Mouse (Mus musculus): ENCODE data around the gene Hoxa3. TPM values are rescaled to one million over a fixed set of nuclear protein-coding genes. Genes with fewer than 3 reads are reported as not detected.

The Hoxa3 gene
- polyA plus RNA-seq, 1 experiment from 2014 or later: 3.7 TPM

DNA sequence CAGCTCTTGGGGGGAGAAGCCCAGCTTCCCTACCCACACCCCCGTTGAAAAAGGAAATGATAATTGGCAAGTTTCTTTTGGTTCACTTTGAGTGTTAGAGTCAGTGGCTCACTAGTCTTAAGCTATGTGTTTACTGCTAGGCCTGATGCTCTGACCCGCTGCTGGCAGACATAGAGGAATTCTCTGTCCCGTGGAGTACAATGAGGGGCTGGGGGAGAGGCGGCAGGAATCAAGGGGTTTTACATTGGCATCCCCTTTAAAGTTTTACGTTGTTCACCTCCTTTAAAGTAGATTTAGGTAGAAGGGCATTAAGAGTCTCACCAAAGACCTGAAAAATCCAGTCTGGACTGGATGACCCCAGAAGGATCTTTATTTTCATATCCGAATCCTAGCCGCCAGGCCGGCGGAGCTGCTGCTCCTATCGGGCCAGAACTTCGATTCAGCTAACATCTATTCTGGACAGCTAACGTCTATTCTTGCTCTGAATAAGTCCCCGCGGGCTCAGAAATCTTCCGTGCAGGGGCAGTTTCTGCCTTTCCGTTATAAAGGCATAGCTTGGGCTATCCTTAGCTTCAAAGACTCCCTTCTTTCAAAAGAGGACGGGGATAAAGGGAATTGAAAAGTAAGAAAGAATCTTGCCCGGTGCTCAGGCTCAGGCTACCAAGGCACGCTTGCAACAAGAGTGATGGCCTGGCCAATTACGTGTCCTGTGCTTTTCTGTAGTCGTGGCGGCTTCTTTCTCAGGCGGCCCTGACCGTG, 39.1 kb upstream of the Hoxa3 start:
- no peak for DNase-seq (ENCODE audit: low spot score)
- Histone ChIP-seq H3K27me3 (ENCODE audit: insufficient read depth, poor library complexity, severe bottlenecking) (peaks cover 100% of the 10 kb centered on the region), H3K4me3 (no peak overlapping the region), H3K9me3 (no peaks in the 10 kb centered on the region), H3K36me3 (no peaks in the 10 kb centered on the region), H3K4me1 (peaks cover 20% of the 10 kb centered on the region), H3K27ac (no peak overlapping the region)
- WGBS: 2% methylated on average over 24 of the region's 24 CpGs

DNA sequence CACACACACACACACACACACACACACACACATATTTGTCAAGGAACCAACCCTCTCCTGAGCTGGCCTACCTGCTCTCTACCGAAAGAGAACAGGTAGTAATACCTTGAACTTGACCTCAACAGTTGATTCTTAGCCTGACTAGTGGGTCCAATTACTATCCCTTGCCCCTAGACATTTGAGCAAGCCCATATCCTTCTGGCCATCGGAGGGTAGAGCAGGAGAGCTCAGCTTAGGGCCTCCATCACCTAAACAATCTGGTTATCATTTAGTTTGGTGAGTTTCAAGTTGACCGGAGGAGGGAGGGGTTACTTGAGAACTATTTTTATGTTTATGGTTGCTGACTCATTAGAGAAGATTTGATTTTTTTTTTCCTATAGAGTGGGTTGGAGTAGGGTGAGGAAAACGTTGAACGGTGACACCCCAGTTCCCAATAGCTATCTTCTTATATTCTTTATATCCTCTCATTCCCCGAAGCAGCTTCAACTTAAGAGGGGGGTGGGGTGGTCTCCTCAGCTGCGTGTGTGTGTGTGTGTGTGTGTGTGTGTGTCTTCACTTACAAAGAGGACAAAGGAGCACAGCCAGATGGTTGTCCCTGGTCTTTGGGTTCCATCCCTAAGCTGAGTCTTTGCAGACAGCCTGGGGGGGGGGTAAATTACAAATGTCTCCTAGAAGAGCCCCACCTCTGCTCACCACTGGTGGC, 38.2 kb upstream of the Hoxa3 start:
- Histone ChIP-seq H3K4me3 (no peak overlapping the region), H3K36me3 (no peaks in the 10 kb centered on the region), H3K9me3 (no peaks in the 10 kb centered on the region), H3K27ac (no peak overlapping the region), H3K4me1 (peaks cover 20% of the 10 kb centered on the region), H3K27me3 (ENCODE audit: insufficient read depth, poor library complexity, severe bottlenecking) (peaks cover 100% of the 10 kb centered on the region)
- 10% methylated on average over 7 of the region's 7 CpGs for WGBS
- peak; percentile 51 for DNase-seq (ENCODE audit: low spot score)

DNA sequence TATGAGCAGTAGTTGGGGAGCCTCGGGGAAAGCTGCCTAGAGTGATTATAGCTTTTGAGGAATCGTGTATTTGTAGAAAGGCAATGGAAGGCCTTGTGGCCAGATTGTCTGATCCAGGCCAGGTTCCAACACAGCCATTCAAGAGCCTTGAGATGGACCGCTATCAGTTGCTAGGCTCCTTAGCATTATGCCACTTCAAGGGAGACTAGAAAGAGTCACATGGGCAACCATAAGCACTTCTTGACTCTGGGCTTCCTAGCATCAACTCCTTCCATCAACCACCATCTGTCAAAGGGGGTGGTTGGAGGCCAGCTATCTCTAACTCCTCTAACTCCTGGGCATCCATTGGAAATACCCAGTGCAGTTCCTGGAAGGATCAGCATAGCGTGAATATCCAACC, 36.7 kb upstream of the Hoxa3 start:
- Histone ChIP-seq H3K4me1 (peaks cover 25% of the 10 kb centered on the region), H3K27me3 (ENCODE audit: insufficient read depth, poor library complexity, severe bottlenecking) (peaks cover 100% of the 10 kb centered on the region), H3K4me3 (no peak overlapping the region), H3K36me3 (no peaks in the 10 kb centered on the region), H3K27ac (no peak overlapping the region), H3K9me3 (no peaks in the 10 kb centered on the region)
- WGBS: under 1% methylated on average over 4 of the region's 4 CpGs
- peak; percentile 69 for DNase-seq (ENCODE audit: low spot score)

DNA sequence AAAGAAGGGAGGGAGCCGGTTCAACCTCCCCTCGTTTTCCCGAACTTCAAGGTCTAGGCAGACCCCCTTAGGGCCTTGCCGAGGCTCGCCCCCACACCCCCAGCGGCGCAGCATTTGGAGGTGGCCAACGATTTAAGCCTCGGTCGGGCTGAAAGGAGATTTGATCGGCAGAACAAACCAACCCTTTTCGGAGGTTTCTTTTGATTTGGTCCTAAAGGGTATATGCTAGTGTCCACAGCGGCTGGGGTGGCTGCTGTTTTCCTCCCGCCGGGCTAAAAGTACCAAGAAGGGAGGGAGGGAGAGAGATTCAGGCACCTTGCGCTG, 36.2 kb upstream of the Hoxa3 start:
- Histone ChIP-seq H3K4me3 (peak overlapping the region; percentile 24; the same call in 1 of the 2 replicates), H3K27ac (no peak overlapping the region), H3K27me3 (ENCODE audit: insufficient read depth, poor library complexity, severe bottlenecking) (peaks cover 100% of the 10 kb centered on the region), H3K4me1 (peaks cover 26% of the 10 kb centered on the region), H3K36me3 (no peaks in the 10 kb centered on the region), H3K9me3 (no peaks in the 10 kb centered on the region)
- no peak for DNase-seq (ENCODE audit: low spot score)
- WGBS: under 1% methylated on average over 16 of the region's 16 CpGs

DNA sequence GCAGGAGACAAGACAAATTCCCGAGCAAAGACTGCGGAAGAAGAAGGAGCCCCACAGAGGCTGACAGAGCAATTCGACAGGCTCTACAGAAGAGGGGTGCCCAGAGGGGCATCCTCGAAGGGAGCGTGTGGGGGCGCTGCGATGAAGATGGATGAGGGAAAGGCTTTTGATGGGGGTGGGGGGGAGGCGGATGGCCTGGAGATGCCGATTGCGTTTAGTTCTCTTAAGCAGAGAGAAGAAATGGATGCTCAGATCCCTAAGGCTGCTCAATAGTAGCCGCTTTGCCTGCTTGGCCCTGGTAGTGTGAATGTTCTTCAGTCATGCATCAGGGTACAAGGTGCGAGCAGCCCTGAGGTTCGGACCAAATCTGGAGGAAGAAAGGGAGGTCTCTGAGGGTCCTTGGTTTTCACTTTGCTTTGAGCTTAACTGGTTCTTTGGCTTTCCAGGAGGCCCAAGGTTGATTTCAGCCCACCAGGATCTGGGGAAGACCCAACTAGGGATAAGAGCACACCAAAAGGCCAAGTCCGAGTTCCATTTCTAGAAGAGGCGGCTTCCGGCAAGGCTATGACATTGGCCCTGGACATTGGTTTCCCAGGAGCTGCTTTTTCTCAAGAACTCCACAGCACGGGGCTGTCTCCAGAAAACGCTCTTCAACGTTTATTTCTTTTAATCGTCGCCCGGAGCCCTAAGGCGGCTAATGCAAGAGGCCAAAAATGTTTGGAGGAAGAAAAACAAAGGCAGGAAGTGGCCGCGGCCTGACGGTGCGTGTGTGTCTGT, 35.7 kb upstream of the Hoxa3 start:
- Histone ChIP-seq H3K4me3 (peak overlapping the region; percentile 24; the same call in 1 of the 2 replicates), H3K9me3 (no peaks in the 10 kb centered on the region), H3K27ac (no peak overlapping the region), H3K36me3 (no peaks in the 10 kb centered on the region), H3K27me3 (ENCODE audit: insufficient read depth, poor library complexity, severe bottlenecking) (peaks cover 100% of the 10 kb centered on the region), H3K4me1 (peaks cover 26% of the 10 kb centered on the region)
- WGBS: under 1% methylated on average over 27 of the region's 27 CpGs
- DNase-seq (ENCODE audit: low spot score): peak; percentile 72

DNA sequence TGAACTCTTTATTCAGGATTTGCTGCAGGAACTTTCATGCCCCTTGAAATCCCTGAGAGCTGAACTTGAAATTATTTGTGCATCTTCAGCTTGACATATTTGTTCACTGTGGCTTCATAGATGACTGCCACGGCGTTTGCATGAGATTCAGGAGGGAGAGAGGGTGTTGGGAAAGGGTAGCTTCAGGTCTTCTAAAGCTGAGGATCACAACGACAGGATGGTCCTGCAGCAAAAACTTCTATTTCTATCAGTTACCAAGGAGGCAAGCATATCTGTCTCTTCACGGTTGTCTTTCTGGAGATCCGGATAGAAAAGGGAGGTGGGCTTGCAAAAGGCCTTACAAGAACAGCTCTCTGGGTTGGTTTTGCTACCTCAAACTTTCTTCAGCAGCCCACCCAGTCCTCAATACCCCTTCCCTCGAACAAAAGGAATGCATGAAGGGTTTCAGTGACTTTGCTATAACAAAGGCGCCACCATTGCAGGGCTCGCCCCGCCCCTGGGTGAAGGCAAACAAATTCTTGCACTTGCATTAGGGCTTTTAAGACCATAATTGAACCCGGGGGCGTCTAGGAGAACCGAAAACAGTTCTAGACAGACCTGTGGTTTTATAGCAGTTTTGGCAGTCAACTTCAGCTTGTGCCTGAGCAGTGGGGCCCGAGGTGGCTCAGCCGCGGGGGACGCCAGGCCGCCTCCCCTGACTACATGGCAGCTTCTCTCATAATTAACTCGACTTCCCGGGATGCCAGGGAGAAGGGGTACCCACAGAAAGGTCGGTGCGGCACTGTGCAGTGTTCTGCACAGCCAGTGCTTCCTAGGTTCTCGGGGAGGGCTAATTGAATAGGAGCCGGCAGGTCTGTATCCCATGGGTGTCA, 34.9 kb upstream of the Hoxa3 start:
- Histone ChIP-seq H3K36me3 (no peaks in the 10 kb centered on the region), H3K4me3 (no peak overlapping the region), H3K27me3 (ENCODE audit: insufficient read depth, poor library complexity, severe bottlenecking) (peaks cover 100% of the 10 kb centered on the region), H3K27ac (no peak overlapping the region), H3K9me3 (no peaks in the 10 kb centered on the region), H3K4me1 (peaks cover 20% of the 10 kb centered on the region)
- peak; percentile 72 for DNase-seq (ENCODE audit: low spot score)
- WGBS: 2% methylated on average over 23 of the region's 23 CpGs

DNA sequence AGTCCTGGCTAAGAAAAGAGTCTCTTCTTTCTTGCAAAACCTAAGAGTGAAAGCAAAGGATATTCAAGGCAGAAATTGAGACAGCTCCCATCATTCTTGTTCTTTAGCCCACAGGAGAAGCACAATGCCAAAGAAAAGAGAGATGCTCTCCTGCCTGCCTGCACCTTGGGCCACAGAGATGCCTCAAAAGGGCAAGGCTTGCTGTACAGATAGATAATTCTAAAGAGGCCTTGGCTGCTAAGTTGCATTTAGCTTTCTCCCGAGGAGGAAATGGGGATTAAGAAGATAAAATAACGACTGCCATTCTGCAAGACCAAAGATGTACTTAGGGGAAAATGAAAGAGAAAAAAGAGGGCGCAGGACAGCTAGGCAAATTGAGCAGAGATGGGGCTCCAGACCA, 33.8 kb upstream of the Hoxa3 start:
- Histone ChIP-seq H3K27ac (no peak overlapping the region), H3K4me1 (peaks cover 15% of the 10 kb centered on the region), H3K36me3 (no peaks in the 10 kb centered on the region), H3K27me3 (ENCODE audit: insufficient read depth, poor library complexity, severe bottlenecking) (peaks cover 99% of the 10 kb centered on the region), H3K9me3 (no peaks in the 10 kb centered on the region), H3K4me3 (0 out of 2 replicates have a peak overlapping the region, but pooled peaks have one; percentile 32)
- DNase-seq (ENCODE audit: low spot score): peak; percentile 66
- 4% methylated on average over 3 of the region's 3 CpGs for WGBS

DNA sequence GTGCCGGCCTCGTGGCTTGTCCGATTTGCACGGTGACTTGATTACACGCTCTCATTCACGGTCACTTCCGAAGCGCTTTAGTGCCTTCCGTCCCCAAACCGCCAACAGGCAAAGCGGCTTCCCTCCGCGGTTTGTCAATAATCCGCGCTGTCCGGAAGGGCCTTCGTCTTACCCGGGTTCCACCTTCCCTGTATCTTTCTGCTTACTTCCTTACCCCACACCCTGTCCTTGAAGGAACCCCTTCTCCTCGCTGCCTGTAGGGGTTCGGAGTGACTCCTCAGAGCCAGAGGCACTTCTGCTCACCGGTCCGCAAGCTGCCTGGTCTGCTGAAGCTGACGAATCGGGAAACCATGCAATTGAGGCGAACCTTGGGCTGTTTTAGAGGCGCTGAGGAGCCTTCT, 33.3 kb upstream of the Hoxa3 start:
- Histone ChIP-seq H3K4me1 (peaks cover 15% of the 10 kb centered on the region), H3K9me3 (no peaks in the 10 kb centered on the region), H3K4me3 (peak overlapping the region; percentile 32), H3K27me3 (ENCODE audit: insufficient read depth, poor library complexity, severe bottlenecking) (peaks cover 99% of the 10 kb centered on the region), H3K36me3 (no peaks in the 10 kb centered on the region), H3K27ac (no peak overlapping the region)
- under 1% methylated on average over 26 of the region's 26 CpGs for WGBS
- DNase-seq (ENCODE audit: low spot score): peak; percentile 75

DNA sequence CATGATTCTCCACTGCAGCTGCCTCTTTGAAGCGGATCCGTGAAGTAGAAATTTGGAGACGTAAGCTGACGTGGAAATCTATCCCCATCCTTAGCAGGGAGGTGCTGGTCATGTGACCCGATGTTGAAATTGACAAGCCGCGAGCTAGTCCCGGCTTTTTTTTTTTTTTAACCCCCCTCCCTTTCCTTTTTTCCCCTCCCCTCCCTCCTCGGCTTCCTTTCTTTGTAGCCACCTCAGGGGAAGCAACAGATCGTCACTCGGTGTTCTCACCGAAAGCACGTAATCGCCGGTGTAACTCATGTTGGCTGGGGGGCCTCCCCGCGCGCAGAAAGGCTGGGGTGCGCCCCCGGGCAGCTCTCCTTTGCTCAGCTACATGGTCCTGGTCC, 32.6 kb upstream of the Hoxa3 start, which contains the start of gene Hoxa11:
Hoxa11 (minus strand) TSS at position 54 of the 386 bp plus-strand sequence.
- no peaks in the 10 kb centered on the region for H3K9me3 ChIP-seq
- H3K27ac ChIP-seq: no peak within 1 kb of the TSS
- peak within 1 kb of the TSS; percentile 46 for H3K4me3 ChIP-seq
- whole genome bisulfite sequencing: under 1% methylated on average over 20 of the region's 20 CpGs
- H3K36me3 ChIP-seq: no peaks in the 10 kb centered on the region
- peaks cover 15% of the 10 kb centered on the region for H3K4me1 ChIP-seq
- DNase-seq (ENCODE audit: low spot score): peak; percentile 72
- peaks cover 99% of the 10 kb centered on the region for H3K27me3 ChIP-seq (ENCODE audit: insufficient read depth, poor library complexity, severe bottlenecking)

DNA sequence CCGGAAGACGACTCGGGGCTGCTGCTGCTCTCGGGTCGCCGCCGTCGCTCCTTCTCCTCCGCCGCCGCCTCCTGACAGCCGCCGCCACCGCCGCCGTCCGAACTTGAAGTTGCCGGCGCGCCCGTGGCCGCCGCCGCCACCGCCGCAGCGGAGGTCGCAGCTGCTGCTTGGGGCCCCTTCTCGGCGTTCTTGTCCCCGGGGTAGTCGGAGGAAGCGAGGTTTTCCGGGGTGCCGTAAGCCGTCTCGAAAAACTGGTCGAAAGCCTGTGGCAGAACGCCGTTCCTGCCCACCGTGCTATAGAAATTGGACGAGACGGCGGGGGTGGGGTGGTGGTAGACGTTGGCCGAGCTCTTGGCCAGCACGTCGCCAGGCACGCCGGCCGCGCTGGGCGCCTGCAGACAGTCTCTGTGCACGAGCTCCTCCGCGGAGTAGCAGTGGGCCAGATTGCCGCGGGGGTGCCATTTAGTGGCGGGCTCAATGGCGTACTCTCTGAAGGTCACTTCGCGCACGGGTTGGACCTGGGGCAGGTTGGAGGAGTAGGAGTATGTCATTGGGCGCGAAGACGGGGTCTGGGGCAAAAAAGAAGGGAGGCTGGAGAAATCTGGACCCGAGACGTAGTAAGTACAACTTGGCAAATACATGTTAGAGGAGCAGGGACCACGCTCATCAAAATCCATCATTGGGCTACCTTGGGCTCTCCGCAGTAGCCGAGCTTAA, 32.1 kb upstream of the Hoxa3 start:
- DNase-seq (ENCODE audit: low spot score): peak; percentile 72
- Histone ChIP-seq H3K36me3 (no peaks in the 10 kb centered on the region), H3K27ac (no peak overlapping the region), H3K4me3 (peak overlapping the region; percentile 46), H3K4me1 (peaks cover 16% of the 10 kb centered on the region), H3K27me3 (ENCODE audit: insufficient read depth, poor library complexity, severe bottlenecking) (peaks cover 99% of the 10 kb centered on the region), H3K9me3 (no peaks in the 10 kb centered on the region)
- WGBS: under 1% methylated on average over 71 of the region's 71 CpGs

DNA sequence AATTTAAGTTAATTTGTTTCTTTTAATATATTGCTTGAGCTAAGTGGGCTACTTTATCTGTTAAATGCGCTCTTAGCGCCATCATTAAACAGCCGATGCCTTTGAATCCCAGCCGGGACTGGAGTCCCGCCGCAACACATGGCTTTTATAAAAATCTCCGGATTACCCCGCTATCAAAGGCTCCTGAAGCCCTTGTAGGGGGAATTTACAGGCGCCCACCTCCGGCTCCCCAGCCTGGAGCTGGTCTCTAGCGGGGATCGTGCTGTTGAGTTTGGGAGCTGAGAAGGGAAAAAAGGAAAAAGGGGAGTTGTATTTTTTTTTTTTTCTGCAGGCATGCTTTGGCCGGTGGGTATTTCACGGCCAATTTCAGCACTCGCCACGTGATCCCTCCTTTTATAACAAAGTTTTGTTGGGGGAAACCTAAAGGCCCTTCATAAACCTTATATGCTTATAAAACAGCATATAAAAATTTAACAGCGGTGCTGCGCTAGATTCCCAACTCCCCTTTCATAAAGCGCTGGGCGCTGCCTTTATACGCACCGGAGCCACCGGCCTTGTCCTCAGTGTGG, 31.4 kb upstream of the Hoxa3 start:
- Histone ChIP-seq H3K9me3 (no peaks in the 10 kb centered on the region), H3K36me3 (no peaks in the 10 kb centered on the region), H3K4me3 (peak overlapping the region; percentile 46), H3K4me1 (peaks cover 18% of the 10 kb centered on the region), H3K27ac (no peak overlapping the region), H3K27me3 (ENCODE audit: insufficient read depth, poor library complexity, severe bottlenecking) (peaks cover 99% of the 10 kb centered on the region)
- peak; percentile 65 for DNase-seq (ENCODE audit: low spot score)
- WGBS: 1% methylated on average over 23 of the region's 23 CpGs

Data from heart, embryonic 10.5 days (tissue).